Mouse (Mus musculus) MEL (cell line): ENCODE results near the gene Eml2. TPM values are rescaled to one million over a fixed set of nuclear protein-coding genes. Genes with fewer than 3 reads are reported as not detected.

Source experiments
- DNase-seq: peaks from one replicate; pipeline ENCODE4 v3.0.0; 2011; ENCODE audit warnings: low read depth, low spot score
- H3K27ac ChIP-seq: 2 replicates; pipeline ENCODE4 v1.5.1; 2012; ENCODE audit warnings: low read depth, mild to moderate bottlenecking, control low read depth, low read length, moderate library complexity; ENCODE audit not compliant: control insufficient read depth
- H3K27me3 ChIP-seq, 2 experiments: fragments of 150-350 bp in 1 of 2; sonication (generic) in 1 of 2; 2 replicates each; pipeline ENCODE4 v1.6.1; 2012; ENCODE audit warnings: low read length in 2 of 2, mild to moderate bottlenecking in 2 of 2, improper control_type of control experiment in 1 of 2, moderate library complexity in 1 of 2; ENCODE audit not compliant: insufficient read depth in 2 of 2, control insufficient read depth in 1 of 2
- H3K36me3 ChIP-seq, 2 experiments: 2 replicates each; pipeline ENCODE4 v1.6.1; 2012 to 2014; ENCODE audit warnings: low read length in 2 of 2, improper control_type of control experiment in 1 of 2, inconsistent platforms in 1 of 2, mild to moderate bottlenecking in 1 of 2; ENCODE audit not compliant: insufficient read depth in 2 of 2, control insufficient read depth in 1 of 2
- H3K4me1 ChIP-seq, 2 experiments: fragments of 150-350 bp in 1 of 2; sonication (generic) in 1 of 2; 2 replicates each; pipeline ENCODE4 v1.6.1; 2012; ENCODE audit warnings: low read length in 2 of 2, improper control_type of control experiment in 1 of 2, mild to moderate bottlenecking in 1 of 2; ENCODE audit not compliant: insufficient read depth in 2 of 2, control insufficient read depth in 1 of 2
- H3K4me3 ChIP-seq, 2 experiments: fragments of 150-350 bp in 1 of 2; sonication (generic) in 1 of 2; 2 replicates each; pipeline ENCODE4 v1.5.1; 2012; ENCODE audit warnings: low read depth in 2 of 2, low read length in 2 of 2, mild to moderate bottlenecking in 2 of 2, moderate library complexity in 2 of 2, control low read depth in 1 of 2, improper control_type of control experiment in 1 of 2; ENCODE audit not compliant: control insufficient read depth in 1 of 2, insufficient read depth in 1 of 2
- H3K79me2 ChIP-seq: 2 replicates; pipeline ENCODE4 v1.6.1; 2012; ENCODE audit warnings: mild to moderate bottlenecking, low read length, moderate library complexity; ENCODE audit not compliant: control insufficient read depth, poor library complexity, insufficient read depth
- H3K9ac ChIP-seq: 2 replicates; pipeline ENCODE4 v1.6.1; 2012; ENCODE audit warnings: low read depth, mild to moderate bottlenecking, control low read depth, low read length, moderate library complexity; ENCODE audit not compliant: control insufficient read depth, poor library complexity, severe bottlenecking
- H3K9me3 ChIP-seq: fragments of 150-350 bp; sonication (generic); replicated peaks from 2 replicates; pipeline ENCODE4 v1.6.1; 2012; ENCODE audit warnings: mild to moderate bottlenecking, low read length, improper control_type of control experiment, moderate library complexity; ENCODE audit not compliant: insufficient read depth
- BHLHE40 ChIP-seq: IDR thresholded peaks from 2 replicates; pipeline ENCODE4 v1.6.1; 2012; ENCODE audit warnings: low read depth, mild to moderate bottlenecking, inconsistent platforms, low read length, improper control_type of control experiment, borderline replicate concordance
- CHD1 ChIP-seq: IDR thresholded peaks from 2 replicates; pipeline ENCODE4 v1.6.1; 2012; ENCODE audit warnings: low read depth, mild to moderate bottlenecking, inconsistent platforms, low read length, improper control_type of control experiment
- CTCF ChIP-seq, 3 experiments: IDR thresholded peaks in 2 of 3; conservative IDR thresholded peaks in 1 of 3; 2 replicates each; pipeline ENCODE4 v1.5.1; 2011 to 2012; ENCODE audit warnings: low read length in 3 of 3, low read depth in 2 of 3, mild to moderate bottlenecking in 2 of 3, improper control_type of control experiment in 1 of 3, inconsistent platforms in 1 of 3, mixed read lengths in 1 of 3, moderate library complexity in 1 of 3; ENCODE audit not compliant: control insufficient read depth in 1 of 3, insufficient read depth in 1 of 3, poor library complexity in 1 of 3, severe bottlenecking in 1 of 3
- ELF1 ChIP-seq: IDR thresholded peaks from 2 replicates; pipeline ENCODE4 v1.6.1; 2014; ENCODE audit warnings: low read depth, mild to moderate bottlenecking, inconsistent platforms, low read length, improper control_type of control experiment, moderate library complexity
- ETS1 ChIP-seq: IDR thresholded peaks from 2 replicates; pipeline ENCODE4 v1.6.1; 2012; ENCODE audit warnings: low read depth, mild to moderate bottlenecking, inconsistent platforms, low read length, improper control_type of control experiment, moderate library complexity
- GATA1 ChIP-seq: IDR thresholded peaks from 2 replicates; pipeline ENCODE4 v1.6.1; 2011; ENCODE audit warnings: low read depth, low read length, improper control_type of control experiment
- MAFK ChIP-seq: IDR thresholded peaks from 2 replicates; pipeline ENCODE4 v1.6.1; 2011; ENCODE audit warnings: low read depth, mild to moderate bottlenecking, low read length, improper control_type of control experiment, borderline replicate concordance
- MXI1 ChIP-seq: IDR thresholded peaks from 2 replicates; pipeline ENCODE4 v1.6.1; 2011; ENCODE audit warnings: mild to moderate bottlenecking, low read depth, low read length, improper control_type of control experiment
- MYC ChIP-seq: IDR thresholded peaks from 2 replicates; pipeline ENCODE4 v1.6.1; 2011; ENCODE audit warnings: low read depth, mild to moderate bottlenecking, low read length, improper control_type of control experiment, moderate library complexity
- RCOR1 ChIP-seq: IDR thresholded peaks from 2 replicates; pipeline ENCODE4 v1.6.1; 2012; ENCODE audit warnings: low read depth, mild to moderate bottlenecking, inconsistent platforms, low read length, improper control_type of control experiment
- SIN3A ChIP-seq: IDR thresholded peaks from 2 replicates; pipeline ENCODE4 v1.6.1; 2012; ENCODE audit warnings: low read length, improper control_type of control experiment, inconsistent platforms
- TAL1 ChIP-seq: IDR thresholded peaks from 2 replicates; pipeline ENCODE4 v1.6.1; 2012; ENCODE audit warnings: mild to moderate bottlenecking, inconsistent platforms, low read length, moderate library complexity, mixed read lengths
- UBTF ChIP-seq: IDR thresholded peaks from 2 replicates; pipeline ENCODE4 v1.6.1; 2012; ENCODE audit warnings: low read depth, mild to moderate bottlenecking, inconsistent platforms, low read length, improper control_type of control experiment, moderate library complexity, borderline replicate concordance; ENCODE audit not compliant: insufficient read depth
- USF1 ChIP-seq: IDR thresholded peaks from 2 replicates; pipeline ENCODE4 v1.6.1; 2014; ENCODE audit warnings: low read depth, mild to moderate bottlenecking, inconsistent platforms, low read length, improper control_type of control experiment, moderate library complexity
- ZNF384 ChIP-seq: IDR thresholded peaks from 2 replicates; pipeline ENCODE4 v1.6.1; 2012; ENCODE audit warnings: low read depth, mild to moderate bottlenecking, inconsistent platforms, low read length, improper control_type of control experiment
- polyA plus RNA-seq, 2 experiments: library from polyadenylated mRNA; stranded (reverse) in 1 of 2; unstranded in 1 of 2; fragments of >175 nt in 1 of 2; fragments of >200 nt in 1 of 2; gene quantifications; 2 replicates each; pipeline versions ENCODE4 v1.2.1 to v1.2.4; 2012; ENCODE audit warnings: low replicate concordance in 2 of 2, low read depth in 1 of 2; ENCODE audit not compliant: insufficient read length in 2 of 2, insufficient read depth in 1 of 2, missing spikeins in 1 of 2
- total RNA-seq: library from RNA; depleted of rRNA; stranded (reverse); fragments of 300-350 nt; gene quantifications from 2 replicates; pipeline ENCODE4 v1.2.3, GENCODE M21; 2012

The Eml2 gene
- total and polyA plus RNA-seq, 3 experiments = 22.0 to 43.6 TPM; not detected in 1

- Histone ChIP-seq H3K9ac (no peak overlapping the region), H3K27ac (no peak overlapping the region), H3K79me2 (peaks cover 39% of the 10 kb centered on the region), H3K27me3 (no peaks in the 10 kb centered on the region), H3K4me1 (peaks cover 0 to 16% of the 10 kb centered on the region in 2 experiments; a peak in 2 of 4 replicates), H3K4me3 (no peak overlapping the region), H3K9me3 (no peaks in the 10 kb centered on the region), H3K36me3 (peaks cover 0 to 8% of the 10 kb centered on the region in 2 experiments; a peak in 3 of 4 replicates)
- DNase-seq = peak; percentile 73
- 0 out of 2 replicates have a peak, but pooled peaks have one; percentile 19 for TF ChIP-seq MXI1
- peak; percentile 51 for TF ChIP-seq TAL1
- peak; percentile 54 for TF ChIP-seq ETS1
- no peak for TF ChIP-seq ZNF384
- peak; percentile 11; the same call in 1 of the 2 replicates for TF ChIP-seq USF1
- TF ChIP-seq CTCF (IDR thresholded peaks at IDR 0.05 in 2 of 3, conservative IDR thresholded peaks at IDR 0.05 in 1 of 3; ENCODE audit: control insufficient read depth in 1 of 3, insufficient read depth in 1 of 3, low read depth in 2 of 3, low read length in 3 of 3, poor library complexity in 1 of 3, severe bottlenecking in 1 of 3) = no peak
- TF ChIP-seq BHLHE40 = peak; percentile 79; the same call in 1 of the 2 replicates
- TF ChIP-seq GATA1 = 0 out of 2 replicates have a peak, but pooled peaks have one; percentile 47
- TF ChIP-seq SIN3A = peak; percentile 78
- peak; percentile 31; the same call in 1 of the 2 replicates for TF ChIP-seq RCOR1
Observed at GRCm38 (mm10) chr7:19235092-19235671, 59.0 kb downstream of the Eml2 start.

DNA sequence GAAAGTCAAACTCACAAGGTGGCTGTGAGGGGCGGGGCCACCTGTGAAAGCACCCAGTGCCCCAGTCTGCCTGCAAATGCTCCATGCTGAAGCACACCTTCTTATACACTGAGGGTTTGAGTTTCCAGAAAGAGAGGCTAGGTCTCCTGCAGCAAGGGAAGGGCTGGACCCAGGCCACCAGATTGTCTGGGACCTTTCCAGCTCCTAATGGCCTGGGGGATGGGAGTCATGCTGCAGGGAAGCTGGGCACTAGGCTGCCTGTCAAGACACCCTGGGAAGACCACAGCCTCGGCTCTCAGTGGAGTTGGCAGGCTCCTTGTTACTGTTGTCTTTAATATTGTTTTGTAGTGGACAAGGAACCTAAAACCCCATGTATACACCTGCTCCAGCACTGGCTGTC, 60.2 kb downstream of the Eml2 start:
- DNase-seq = no peak
- Histone ChIP-seq H3K4me1 (peaks cover 4 to 16% of the 10 kb centered on the region in 2 experiments; a peak in 3 of 4 replicates), H3K9me3 (no peaks in the 10 kb centered on the region), H3K27me3 (no peaks in the 10 kb centered on the region), H3K79me2 (peaks cover 38% of the 10 kb centered on the region), H3K9ac (no peak overlapping the region), H3K36me3 (peaks cover 0 to 8% of the 10 kb centered on the region in 2 experiments; a peak in 3 of 4 replicates), H3K27ac (no peak overlapping the region), H3K4me3 (no peak overlapping the region)
- TF ChIP-seq ELF1 = no peak
- TF ChIP-seq UBTF = no peak
- no peak for TF ChIP-seq CHD1
- no peak for TF ChIP-seq MYC
- no peak for TF ChIP-seq MAFK
